Mouse (Mus musculus): Measurements from ENCODE around the gene Ergic2. TPM values are rescaled to one million over a fixed set of nuclear protein-coding genes. Genes with fewer than 3 reads are reported as not detected.

Gene Ergic2
- polyA plus RNA-seq (2017; shearing (Covaris generic)): 100 to 1,000 TPM; 168 to 171 TPM

DNA sequence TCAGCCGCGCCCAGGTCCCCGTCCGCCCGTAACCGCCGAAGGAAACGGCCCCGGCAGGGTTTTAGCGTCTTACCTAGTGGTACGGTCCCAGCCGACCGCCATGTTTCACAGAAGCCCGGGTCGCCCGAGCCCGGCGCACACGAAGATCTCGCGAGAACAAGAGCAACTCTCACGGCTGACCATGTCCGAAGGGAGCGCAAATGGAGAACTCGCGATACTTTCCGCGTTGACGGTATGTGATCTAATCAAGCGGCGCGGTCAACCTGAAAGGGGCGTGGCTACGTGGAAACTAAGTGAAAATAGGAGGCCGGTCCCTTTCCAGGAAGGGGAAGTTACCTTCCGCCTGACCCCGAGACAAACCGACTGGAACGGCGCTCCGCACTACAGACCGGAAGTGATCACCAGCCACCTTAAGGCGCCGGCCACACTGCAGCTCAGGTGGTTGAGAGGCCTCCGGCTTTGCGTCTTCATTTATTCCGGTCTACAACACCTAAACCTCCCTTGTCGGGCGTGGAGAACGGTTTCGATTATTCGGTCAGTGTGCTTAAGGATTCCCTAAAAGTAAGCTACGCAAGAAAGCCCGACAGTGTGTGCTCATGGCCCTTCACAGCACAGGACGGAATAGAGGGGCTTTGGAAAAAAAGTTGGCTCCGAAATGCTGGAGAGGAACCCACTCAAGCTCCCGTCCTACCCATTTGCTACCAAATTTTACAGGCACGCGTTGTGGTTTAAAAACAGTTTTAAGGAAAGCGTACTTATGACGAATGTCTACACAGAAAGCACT is at the start of gene Ergic2:
Gene Ergic2 (minus strand): TSS at position 478 of the 784 bp plus-strand sequence.
- peak; percentile 87 for ATAC-seq

DNA sequence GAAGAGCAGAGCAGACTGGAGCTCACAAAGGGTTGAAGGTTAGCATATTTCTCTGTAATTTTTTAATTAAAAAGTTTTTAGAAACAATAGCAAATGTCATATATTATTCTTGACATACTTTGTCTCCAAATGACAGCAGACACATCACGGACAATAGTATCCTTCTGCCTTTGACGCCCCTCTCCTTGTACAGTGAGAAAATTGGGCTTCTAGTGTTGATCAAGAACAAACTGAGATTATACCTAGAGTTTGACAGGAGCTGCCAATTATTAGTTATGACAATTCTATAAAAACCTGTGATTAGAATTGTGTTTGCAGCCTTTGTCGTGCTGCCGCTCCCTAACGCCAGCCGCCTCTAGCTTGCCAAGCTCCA is 48.5 kb upstream of the Ergic2 start:
- no peak for ATAC-seq

DNA sequence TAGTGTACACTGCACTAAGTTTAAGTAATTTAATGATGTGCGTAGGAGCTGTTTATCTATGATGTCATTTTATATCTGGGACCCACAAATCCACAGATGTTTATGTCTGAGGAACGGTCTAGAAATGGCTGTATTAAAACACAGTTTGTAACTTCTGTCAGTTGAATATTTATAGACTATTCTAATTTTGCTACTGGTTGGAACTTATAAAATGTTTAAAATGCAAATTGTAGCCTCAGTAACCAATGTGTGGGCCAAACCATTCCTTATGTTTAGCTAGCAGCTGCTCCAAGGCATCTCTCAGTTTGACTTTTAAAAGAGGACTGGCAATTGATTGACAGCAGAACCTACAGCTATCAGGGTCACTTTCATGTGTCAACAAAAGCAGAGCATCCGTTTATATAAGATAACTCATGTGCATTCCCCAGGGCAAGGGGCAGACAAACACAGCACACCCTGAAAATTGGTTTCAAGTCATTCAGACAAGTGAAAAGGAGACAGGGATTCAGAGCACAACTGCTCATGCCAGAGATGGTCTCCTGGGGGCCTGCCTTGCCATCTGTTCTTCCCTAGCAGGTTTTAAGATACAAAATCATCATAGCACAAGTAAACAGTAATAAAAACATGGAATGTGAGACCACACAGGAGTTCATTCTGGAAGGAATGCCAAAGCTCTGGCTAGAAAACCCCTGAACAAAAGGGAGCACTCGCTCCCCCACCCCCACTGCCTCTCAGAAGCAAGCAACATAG is 48.0 kb upstream of the Ergic2 start:
- no peak for ATAC-seq

DNA sequence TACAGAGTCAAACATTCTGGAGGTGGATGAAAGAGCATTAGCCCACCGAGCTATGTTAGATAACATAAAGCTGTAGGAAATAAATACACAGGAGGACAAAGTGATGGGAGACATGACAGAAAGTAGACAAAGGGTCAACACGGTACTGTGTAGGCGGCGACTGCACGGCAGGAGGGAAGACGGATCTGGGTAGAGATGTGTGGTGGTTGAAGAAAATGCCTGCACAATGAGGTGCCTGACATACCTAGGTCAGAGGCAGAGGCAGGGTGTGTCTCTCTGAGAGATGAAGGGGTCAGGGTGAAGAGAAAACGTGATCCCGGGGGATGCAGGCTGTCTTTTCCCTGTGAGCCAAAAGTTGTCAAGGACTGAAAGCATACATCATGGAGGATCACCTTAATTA is 46.9 kb upstream of the Ergic2 start:
- no peak for ATAC-seq

DNA sequence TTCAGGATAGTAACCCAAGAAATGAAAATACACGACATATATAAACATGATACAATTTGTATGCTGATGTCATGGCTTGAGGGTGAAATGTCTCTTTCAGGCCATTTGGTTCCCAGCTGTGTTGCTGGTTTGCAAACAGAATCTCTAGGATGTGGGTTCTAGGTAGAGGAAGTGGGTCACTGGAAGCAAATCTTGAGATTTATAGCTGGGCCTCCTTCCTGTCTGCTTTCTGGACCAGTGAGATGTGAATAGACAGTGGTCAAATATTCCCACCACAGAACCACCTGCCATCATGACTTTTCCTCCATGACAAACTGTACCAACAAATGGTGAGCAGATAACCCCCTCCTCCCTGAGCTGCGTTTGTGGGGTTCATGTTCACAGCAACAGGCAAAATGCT is 45.6 kb upstream of the Ergic2 start:
- ATAC-seq: no peak

DNA sequence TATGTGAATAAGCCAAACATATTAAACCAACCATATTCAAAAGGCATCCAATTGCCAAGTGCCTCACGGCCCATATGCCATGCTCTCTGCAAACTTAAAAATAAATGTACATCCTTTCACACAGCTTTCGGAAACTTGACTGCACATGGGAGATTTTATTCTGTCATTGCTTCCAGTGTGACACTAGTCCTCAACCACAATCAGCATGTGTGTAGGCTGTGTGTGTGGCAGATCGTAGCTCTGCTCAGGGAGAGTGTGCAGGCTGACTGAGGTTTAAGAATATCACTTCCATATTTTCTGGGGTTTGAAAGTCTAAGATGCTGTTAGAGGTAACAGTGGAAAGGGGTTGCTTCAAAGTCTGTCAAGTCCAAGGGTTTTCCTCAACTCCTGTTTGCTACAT is 43.9 kb upstream of the Ergic2 start:
- no peak for ATAC-seq

DNA sequence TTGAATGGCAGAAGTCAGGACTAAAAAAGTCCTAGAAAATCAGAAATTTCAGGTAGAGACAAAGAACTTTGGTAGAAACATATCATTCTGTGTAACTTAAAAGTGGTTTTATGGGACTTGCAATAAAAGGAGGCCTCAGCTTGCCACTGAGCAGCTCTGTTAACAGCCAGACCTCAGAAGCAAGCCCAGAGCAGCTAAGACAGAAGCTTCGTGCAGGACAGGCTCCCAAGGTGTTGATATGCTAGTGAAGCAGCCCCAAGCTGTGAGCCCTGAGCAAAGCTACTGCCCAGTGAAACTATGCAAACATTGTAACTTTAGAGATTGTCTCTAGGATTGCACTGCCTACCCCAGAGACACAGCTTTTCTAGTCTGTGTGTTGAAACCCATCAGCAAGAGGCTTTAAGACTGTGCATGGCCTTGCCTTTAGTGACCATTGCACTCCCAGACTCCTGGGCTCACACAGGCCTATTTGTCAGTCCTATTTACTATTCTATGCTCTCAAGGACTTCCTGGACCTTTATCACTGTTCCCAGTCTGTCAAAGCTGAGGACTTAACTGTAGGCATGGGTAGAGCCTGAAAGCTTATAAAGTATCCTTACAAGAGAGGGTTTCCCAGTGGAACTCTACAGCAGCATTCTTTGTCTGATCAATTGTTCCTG is 43.4 kb upstream of the Ergic2 start:
- ATAC-seq: no peak

DNA sequence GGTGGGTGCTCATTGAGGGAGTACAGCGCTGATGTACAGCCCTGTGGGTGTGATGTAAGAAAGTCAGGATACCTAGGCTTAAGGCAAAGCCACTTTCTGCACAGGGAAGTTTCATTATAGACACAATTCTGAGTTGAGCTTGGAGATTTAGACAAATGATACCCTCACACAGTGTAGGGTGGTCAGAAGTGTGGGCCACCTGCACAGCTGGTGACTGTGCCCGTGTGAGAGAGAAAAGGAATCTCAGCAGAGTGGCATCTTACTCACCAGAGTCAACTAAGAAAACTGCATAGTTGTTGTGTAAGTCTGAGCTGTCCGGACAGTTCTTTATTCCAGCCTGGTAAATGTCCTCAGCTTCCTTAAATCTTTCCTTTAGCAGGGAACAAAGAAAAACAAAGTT is 37.0 kb upstream of the Ergic2 start:
- no peak for ATAC-seq

DNA sequence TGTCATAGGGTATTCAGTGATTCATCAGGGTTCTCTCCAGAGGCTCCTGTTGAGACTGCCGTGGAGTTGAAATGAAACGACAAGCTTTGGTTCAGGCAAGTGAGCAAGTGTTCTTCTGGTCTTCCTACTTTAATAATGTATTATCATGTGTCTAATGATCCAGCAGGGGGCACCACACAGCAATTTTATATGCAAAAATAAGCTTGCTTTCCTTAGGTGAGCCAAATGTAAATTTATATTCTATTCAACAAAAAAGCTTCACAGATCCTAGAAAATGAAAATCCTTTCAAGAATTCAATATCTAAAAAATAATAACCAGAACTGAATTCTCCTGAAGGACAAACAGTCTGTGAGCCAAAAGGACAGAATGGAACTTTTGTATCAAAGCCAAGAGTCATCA is 36.5 kb upstream of the Ergic2 start:
- ATAC-seq: no peak

DNA sequence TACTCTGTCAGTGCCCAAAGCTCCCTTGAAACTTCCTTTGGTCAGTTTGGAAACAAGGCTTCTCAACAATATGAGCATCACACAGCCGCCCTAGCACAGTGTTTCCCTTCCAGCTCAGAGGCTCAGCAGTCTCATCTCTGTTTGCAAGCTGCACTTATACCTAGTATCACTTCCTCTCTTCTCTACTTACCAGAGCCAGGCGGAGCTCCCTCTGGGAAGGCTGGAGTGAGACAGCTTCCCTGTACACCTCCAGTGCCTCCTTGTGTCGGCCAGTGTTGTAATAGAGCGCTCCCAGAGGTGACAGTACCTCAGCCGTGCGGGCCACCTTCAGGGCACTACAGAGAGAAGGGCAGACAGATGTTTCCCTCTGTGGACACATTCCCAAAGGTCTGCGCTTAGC is 34.4 kb upstream of the Ergic2 start:
- ATAC-seq: no peak

DNA sequence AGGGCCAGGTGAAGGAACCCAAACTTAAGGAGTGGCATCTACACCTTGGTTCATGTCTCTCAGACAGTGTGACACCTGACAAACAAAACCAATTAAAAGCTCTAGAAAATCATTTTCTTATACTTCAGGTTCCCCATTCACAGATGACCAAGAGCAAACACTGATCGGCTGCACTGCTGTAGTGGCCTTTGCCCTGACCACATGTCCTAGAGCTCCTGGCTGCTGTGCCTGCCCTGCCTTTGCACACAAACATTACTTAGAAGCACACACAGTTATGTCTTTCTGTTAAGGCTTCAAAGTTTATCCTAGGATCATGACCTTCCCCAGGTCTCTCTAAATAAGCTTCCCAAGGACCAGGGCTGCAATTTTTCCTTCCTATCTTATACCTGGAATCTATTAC is 32.7 kb upstream of the Ergic2 start:
- ATAC-seq: no peak

DNA sequence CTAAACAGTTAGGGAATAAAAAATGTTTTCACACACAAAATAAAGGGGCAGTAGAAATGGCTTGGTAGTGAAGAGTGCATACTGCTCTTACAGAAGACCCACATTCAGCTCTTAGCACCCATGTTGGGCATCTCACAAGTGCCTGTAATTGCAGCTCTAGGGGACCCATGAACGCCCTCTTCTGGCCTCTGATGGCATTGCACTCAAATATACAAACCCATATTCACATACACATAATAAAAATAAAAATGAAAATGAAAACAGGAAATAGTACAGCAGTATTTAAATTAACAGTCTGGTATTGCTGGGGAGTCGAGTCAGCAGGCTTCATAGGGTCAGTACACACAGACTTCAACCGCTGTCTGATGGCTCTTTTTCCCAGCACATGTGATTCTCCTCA is 30.1 kb upstream of the Ergic2 start:
- no peak for ATAC-seq

DNA sequence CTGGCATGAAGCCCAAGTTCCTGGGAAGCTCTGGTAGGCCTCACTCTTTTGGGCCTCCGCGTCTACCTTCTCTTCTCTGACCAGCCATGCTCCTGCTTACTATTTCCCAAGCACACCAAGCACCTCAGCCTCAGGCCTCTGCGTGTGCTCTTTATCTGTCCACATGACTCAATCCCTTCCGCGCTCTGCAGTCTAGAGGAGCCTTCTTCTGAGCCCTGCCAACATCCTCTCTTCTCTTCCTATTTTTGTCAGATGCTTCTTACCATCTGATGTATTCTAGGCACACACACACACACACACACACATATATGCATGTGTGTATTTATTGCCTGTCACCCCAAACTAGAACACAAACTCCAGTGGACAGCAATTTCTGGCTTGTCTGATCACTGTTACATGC is 29.5 kb upstream of the Ergic2 start:
- ATAC-seq: no peak

DNA sequence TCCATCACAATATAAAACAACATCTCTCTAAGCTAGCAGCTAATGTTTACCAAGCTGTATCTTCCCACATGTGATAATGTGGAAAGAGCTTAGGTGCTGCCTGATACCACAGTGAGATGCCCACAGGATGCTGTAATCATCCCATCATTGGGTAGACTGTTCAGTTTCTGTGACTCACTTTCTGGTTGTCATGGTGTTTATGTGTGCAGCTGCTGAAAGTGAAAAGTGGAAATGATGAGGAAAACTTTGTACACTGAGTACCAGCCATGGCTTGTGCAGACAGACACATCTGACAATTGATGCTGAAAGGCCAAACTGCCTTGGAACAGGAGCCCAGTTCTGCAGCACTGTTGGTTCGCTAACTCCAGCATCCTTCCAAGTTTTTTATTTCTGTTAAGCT is 27.1 kb upstream of the Ergic2 start:
- no peak for ATAC-seq

DNA sequence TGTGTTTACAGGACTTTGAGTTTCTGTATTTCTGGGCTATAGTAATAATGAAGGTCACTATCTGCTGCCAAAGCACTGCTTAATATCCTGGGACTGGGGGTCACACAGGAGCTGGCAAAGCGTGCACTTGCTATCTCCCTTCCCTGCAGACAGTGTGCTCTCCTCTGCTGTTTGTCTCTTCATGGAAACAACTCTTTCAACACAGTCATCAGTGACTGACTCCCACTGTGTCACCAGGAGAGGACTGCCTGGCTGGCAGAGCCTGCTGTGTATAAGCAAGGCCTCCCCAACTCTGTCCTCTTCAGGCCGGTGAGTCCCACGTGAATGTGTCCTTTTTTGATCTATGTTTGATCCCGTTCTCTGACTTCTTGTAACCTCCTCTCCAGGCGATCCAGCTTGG is 25.3 kb upstream of the Ergic2 start:
- no peak for ATAC-seq

DNA sequence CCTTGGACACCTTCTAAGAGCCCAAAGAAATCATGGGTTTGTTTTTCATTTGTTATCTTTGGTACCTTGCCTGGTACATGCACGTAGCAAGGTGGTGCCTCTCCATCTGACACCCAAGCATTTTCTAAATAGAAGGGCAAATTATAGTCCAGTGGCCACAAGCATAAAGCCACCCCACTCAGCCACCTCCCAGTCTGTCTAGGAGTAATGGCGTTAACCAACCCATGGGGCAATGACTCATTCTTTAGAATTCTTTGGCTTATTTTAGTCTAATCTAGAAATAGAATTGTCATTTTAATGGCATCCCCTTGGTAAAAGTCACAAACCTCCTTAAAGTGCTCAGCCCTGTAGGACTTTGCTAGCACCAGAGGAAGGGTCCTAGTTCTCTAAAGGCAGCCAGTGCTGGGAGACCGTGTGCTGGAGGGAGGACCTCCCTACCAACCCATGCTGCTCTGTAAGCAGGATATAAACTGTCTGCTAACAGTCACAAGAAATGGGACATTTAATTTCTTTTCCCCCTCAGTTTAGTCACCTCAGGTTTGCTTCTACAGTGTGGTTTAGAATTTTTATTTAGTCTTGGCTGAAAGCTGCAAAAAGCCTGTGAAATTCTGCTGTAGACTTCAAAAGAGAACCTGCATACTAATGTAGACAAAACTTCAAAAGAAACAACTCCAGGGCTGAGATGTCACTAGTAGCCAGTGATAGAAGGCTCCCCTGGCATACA is 22.1 kb upstream of the Ergic2 start:
- ATAC-seq: no peak

DNA sequence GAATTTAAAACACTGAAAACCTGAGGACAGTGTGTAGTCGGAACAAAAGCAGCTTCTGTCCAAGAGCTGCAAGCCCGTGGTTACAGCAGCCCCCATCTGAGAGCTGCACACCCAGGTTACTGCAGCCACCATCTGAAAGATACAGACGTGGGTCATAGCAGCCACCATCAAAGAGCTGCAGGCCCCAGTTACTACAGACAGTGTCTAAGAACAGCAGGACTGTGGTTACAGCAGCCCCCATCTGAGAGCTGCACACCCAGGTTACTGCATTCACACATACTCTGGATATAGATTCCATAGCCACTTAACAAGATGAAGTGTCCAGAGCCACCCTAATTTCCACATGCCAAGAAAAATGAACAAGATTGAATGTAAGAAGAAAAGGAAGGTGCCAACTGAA is 15.4 kb upstream of the Ergic2 start:
- ATAC-seq: no peak

DNA sequence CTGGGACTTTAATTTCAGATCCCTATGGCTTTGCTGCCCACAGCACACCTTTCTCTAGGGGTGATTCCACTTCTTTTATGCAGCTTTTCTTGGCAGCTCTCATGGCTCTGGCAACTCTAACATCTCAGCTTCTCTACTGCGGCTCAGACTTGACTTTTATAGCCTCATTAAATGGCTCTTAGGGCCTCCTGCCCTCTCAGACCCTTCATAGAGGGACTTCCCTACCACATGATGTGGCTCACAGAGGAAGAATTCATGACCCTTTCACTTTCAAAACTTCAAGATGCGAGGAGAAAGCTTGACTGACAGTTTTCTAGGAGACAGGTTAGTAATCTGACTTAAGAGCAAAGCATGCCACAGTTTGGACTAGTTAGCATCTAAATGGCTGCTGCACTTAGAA is 10.5 kb upstream of the Ergic2 start:
- ATAC-seq: no peak

DNA sequence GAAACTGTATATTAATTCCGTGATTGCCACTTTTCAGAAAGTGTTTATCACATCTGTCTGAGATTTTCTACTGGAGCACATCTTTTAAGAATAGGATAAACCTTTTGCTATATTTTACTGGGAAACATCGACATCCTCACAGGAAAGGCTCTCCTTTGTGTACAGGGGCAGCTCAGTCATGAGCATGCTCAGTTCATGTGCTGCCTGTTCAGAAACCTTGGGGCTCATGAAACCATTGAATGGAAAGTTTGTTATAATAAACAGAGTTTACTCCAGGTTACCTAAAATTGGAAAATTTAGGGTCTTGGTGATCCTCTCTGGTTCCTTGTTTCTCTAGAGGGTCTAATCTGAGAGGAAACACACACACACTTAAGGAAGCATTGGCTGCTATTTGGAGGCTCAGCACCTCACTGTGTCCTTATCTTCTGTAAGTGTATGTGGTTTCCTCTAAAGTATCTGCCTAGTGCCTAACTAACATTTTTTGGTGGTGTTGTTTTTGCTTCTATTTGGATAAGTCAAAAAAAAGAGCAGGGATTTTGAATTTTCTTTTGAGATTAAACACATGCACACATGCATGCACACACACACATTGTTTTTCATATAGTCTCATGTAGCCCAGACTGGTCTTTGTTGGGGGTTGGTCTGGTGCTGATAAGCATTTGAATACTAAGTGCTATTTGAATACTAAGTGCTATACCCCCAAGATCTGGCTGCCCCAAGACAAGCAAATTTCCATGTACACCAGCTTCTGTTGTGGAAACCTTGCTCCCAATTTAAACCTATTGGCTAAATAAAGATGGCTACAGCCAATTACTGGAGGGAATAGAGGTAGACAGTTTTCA is 6.3 kb upstream of the Ergic2 start:
- no peak for ATAC-seq

DNA sequence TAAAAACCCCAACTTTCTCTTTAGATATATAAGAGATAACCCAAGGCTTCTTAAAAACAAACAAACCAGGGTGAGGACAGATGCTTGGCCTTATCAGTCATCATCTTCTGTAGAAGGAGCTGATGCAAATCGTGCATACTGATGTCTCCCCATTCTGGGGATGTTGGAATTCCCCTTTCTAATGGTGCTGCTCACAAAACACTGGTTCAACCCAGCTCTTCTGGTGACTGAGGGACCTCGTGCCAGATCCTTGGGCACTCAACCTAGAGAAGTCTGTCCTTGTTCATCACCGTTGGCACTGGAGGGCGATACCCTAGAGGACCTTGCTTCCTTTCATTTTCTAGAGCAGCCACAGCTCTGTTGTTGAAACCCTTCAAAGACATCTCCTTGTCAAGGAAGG is 4.6 kb upstream of the Ergic2 start:
- ATAC-seq: no peak

DNA sequence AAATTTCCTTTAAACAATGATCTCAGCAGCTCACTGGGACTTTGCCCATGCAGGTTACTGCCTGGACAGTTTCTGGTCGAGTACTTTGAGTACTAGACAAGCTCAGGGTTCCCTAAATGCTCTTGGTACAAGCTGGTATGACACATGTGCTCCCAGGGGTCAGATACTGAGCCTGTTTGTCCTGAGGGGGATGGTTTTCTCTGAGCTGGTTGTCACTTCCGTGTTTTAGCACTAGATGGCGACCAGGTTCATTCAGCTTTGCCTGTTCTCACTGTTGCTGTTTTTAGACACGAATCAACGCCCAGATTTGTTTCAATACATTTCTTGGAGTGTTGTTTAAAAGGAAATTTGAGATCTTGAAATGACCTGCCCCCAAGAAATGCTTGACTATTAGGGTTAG is 2.6 kb upstream of the Ergic2 start:
- no peak for ATAC-seq

DNA sequence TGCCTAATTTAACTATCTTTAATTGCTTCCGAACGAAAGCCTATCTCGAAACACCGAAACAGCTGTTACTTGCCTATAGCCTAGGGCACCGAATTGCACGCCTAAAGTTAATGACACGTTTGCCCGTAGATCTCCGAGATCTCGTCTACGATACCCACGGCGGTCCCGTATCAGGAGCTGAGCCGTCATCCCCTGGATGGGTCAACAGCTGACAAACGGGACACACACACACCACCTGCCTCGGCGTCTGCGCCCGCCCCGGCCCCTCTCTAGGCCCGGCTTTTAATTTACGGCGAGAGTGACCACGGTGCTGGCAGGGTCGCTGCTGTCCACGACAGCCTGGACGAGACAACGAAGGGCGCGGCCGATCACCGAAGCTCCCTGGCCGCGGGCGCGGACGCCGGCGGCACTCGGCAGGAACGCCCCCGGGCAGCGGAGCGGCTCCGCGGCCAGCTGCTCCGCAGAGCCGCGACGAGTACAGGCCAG is 740 bp downstream of the Ergic2 start:
- ATAC-seq: peak; percentile 3

All from activated CD4-positive, CD25-positive, alpha-beta regulatory T cell, adult 4 months (primary cell).